Mouse (Mus musculus) liver, adult 2 months (tissue): ENCODE data around the gene Cbx4.
A peak's percentile ranks its signal among the peaks of the same experiment; 100 is the strongest.

Experiments used
- CTCF ChIP-seq: fragments of 200-500 bp; IDR thresholded peaks from 2 replicates; pipeline ENCODE4 v1.5.1; 2011; ENCODE audit warnings: low read depth, low read length, control low read depth
- POLR2A ChIP-seq: fragments of 200-500 bp; IDR thresholded peaks from 2 replicates; pipeline ENCODE4 v1.6.1; 2011; ENCODE audit warnings: low read length, control low read depth; ENCODE audit not compliant: insufficient read depth; ENCODE audit errors: extremely low read depth

GRCm38 (mm10) chr11:119087301-119088082 lies 1.5 kb upstream of the Cbx4 start:
- peak; percentile 31 for TF ChIP-seq CTCF
- TF ChIP-seq POLR2A: no peak
